Mouse (Mus musculus): ENCODE measurements at regions not wholly inside any gene's neighbourhood (a gene's known extent, or its start where the extent isn't known, plus 50 kb on each side); places are given as distances from the start of the nearest gene placed in this dataset.

DNA sequence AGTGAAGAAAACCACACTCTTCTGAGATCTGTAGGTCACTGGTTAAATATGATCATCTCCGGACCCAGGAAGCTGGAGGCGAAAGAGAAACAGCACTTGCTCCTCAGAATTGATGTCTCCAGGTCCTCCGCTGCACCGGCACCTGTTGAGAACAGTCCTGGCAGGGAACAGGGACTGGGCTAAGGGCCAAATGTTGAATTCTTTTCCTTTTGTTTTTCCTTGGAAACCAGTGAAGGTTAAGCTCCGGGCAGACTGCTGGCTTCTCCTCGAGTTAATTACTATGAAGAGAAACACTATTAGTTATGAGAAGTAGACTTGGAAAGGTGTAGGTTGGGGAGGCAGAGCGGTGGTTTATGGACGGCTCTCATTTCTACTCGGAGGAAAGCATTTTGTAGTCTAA is 242.7 kb downstream of the Rngtt start:
- no peak for DNase-seq (ENCODE audit: low spot score)

DNA sequence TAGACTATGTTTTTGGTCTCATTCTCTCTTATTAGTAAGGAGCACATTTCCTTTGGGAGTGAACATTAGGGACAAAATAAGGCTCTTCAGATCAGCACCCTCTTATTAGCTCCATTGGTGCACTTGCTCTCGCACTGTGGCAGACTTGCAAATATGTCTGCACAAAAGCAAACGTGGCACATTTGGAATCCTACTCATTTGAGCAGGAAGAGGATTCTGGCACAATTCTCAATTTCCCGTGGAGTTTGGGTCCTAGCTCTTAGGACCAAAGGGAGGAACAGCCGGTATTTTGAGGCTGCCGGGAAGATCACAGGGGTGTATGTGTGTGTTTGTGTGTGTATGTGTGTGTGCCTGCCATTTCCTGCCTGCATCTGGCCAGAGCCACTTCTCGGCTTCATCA is 244.5 kb downstream of the Rngtt start:
- no peak for DNase-seq (ENCODE audit: low spot score)

DNA sequence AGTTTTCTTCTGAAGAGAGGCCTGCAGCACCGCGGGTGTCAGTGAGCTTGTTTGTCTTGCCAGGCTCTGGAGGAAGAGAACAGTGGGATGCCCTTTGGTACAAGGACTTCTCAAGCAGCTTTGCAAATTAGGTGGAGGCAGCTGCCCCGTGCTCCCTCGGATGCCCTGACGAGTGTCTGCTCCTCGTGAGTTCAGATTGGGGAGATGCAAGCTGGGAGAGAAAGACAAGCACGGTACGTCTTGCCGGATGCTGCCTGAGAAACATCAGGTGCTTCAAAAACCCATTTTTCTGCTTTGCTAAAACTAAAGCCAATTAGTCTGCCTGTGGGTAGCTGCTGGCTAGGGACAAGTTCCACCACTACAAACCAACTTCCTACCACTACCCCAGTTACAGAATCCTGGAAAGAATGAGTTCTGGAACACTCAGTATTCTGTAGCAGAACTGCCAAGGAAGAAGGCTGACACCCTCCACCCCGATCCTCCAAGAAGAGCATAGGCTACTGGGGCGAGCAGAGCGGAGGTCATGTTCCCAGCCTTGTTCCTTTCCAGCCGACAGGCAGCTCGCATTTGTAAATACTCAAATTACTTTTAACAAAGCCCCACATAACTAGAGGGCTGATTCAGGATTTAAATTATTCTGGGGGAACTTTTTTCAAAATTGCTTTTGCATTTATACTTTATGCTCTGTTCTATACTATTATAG is 245.3 kb downstream of the Rngtt start:
- DNase-seq (ENCODE audit: low spot score): peak; percentile 75

DNA sequence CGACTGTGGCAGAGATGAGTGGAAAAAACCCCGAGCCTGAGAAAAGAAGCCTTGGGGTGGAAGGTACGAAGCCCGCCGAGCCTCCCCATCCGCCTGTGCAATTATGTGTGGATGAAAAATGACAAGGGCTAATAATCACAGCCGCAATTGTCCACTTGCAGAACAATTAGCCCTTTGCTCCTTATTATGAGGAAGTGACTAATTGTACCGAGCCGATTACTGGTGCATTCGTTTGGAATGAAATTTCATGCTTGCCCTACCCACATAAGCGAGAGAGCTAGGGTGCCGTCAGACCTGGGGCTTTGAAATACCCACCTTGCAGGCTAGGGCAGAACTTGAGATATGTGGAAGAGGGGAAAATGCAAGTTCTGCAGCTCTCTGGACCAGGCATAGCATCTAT is 245.9 kb downstream of the Rngtt start:
- no peak for DNase-seq (ENCODE audit: low spot score)

DNA sequence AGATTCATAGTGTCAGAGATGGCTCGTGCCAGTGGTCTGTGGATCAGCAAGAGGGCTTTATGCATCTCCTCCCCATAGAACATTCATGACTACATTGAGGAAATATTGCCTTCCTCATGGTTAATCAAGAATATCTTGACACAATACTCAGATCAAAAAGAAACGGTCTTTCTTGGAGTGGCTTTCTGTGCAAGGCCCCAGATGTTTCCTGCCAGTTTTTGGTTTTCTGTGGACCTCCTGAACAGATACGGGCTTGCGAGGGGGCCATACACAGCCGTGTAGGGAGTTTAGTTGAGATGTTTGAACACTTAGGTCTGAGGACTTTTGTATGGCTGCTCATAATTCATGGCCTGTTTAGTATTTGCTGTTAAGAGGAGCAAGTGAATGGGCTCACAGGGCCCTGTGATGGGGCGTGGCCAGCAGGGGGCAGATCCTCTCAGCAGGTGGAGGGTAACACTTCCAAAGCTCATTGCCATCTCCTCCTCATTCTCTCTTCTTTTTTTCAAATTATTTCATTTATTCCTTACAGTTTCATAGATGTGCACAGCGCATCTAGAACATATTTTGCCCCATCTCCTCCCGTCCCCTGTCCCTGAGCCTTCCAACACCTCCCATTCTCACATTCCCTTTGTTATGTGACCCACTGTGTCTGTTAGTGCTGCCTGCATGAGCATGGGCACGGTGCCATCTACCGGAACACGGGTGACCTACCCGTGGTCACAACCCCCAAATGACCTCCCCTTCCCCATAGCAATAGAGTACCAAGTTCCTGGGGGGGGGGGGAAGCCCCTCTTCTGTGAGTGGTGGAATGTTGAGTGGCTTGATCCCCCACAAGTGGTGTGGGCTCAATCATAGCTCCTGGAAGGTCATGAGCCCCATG is 246.8 kb downstream of the Rngtt start:
- no peak for DNase-seq (ENCODE audit: low spot score)

DNA sequence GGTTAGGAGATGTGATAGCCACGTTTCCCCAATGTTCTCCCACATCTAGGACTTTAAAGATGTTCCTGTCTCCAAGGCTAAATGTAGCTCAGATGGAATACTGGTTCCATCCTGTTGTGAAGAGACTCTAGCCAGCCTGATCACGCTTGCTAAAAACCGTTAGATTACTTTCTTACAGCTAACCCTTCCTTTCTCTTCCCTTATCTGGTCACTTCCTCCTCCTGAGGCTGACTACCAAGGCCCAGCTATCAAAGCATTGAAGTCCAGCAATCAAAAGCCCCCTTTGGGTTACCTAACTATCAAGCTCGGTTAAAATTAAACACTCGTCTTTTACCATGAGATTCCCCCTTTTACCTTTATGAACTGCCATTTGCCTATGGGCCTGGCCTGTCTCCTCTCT is 260.2 kb downstream of the Rngtt start:
- no peak for DNase-seq (ENCODE audit: low spot score)

DNA sequence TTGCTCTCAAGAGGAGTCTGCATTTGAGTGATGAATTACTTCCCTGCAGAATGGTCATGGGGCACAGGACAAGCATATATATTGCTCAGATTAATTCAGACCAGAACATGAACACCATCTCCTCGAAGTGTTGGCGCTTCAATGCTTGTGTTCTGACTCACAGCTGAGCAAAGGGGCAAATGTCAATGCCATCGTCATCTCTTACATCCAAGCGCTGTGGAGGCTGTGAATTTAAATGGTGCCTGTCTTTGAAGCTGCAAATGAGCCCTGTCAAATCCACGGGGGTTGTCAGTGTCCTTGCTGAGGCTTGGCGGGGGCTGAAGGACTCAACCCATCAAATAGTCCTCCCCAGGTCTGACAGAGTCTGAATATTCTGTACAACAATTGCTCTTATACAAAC is 261.2 kb downstream of the Rngtt start:
- no peak for DNase-seq (ENCODE audit: low spot score)

DNA sequence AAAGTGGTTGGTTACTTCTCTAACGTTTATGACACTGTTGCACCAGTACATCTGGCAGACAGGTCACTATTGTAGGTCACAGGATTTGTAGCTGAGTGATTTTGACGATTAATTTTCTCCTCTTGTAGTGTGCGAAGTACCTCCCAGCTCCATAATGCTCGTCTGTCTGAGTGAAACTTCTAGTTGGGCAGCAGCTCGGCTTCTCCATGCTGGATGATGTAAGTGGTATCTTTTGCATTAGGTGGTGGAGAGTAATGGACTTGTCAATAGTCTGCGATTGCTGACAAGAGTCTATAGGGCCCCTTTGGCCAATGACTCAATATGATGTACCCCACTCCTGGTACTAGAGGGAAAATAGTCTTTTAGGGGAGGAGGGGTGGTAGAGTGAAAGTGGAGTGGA is 267.5 kb downstream of the Rngtt start:
- DNase-seq (ENCODE audit: low spot score): no peak

DNA sequence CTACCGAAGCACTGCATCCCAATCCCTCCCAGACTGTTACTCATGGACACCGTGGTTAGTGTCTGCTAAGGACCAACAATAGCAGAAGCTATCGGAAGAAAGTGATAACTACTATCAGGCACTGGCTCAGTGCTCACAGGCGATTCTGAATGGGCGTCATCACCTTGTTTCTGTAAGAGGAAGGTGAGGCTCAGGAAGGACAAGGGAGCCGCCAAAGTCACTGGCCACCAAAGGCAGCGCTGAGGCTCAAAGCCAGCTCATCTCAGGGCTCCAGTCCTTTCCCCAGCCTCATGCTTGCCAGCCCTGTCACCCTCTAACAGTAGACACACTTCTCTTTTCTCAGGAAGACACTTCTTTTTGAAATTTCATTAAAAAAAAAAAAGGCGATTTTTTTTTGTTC is 270.4 kb downstream of the Rngtt start:
- DNase-seq (ENCODE audit: low spot score): no peak

DNA sequence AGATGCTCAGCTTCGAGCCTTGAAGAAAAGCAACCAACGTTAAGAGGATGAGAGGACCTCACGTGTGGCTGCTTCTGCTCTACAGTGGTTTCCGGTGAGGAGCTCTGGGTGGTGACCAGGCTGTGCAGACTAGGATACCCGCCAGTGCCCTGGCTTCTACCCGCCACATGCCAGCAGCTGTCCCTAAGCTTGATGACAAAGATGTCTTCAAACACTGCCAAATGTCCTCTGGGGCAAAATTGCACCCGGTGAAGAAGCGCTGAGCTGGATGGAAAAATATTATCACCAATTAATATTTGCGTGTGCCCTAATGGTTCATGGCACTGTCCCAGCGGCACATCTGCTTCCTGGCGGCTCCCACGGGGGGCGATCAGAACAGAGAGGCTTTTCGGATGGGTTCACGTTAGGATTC is 271.1 kb downstream of the Rngtt start:
- no peak for DNase-seq (ENCODE audit: low spot score)

DNA sequence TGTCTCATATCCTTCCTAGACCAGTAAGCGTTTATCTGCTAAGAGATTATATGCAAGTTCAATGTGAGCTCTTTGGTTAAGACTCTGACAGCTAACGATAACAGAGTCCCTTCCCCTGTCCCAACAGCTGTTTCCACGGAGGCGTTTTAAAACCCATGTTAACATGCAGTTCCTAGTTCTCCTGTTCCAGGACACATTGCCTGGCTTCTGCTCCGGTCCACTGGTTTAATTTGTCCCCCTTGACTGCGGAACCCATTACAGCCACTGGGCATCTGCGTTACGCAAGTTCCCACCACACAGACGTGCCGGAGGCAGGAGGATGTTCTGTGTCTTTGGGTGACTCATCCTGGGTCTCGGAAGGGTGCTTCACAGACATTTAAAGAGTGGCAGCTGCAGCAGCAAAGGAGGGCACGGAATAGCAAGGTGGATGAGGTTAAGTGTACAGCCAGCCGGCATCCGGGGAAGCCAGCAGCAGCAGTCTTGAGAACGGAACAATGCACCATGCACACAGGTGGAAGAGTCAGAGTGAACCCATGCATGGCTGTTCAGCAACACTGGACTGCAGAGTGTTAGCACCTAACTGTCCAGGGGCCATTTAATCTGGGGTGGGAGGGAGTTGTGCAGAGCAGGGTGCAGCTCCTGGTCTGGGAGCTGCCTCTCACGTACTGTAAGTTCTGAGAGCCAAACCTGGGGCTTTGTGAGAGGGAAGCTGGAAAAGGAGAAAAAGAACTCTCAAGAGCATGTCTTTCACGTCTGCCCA is 271.8 kb downstream of the Rngtt start:
- no peak for DNase-seq (ENCODE audit: low spot score)

DNA sequence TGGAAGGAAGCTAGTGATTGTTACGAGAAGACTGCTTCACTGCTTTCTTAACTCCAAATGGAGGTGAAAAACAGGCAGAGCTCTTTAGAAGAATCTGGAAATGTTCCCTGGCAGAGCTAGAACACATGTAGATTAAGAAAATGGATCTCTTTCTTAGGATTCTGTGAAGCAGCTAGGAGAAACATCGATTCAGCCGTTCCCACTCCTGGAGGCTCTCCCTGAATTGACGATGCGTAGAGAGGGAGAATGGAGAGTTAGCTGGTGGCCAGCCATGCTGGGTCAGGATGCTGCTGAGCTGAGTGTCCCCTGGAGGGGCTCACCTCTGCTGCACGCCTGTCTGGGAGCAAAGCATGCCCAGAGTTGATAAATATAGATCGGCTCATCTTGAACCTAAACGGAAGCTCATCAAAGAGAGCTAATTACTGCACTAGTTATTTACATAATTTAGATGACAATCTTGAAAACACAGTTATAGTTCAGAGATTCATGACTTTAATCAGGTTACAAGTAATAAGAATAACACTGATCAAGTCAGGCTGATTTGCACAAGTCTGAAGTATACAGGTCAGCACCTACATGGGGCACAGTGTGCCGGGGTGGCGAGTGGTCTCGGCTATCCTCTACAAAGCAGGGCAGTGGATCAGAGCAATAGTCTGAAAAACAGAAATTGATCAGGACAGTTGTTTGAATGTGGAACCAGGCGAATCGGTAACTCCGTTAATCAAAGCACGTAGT is 273.0 kb downstream of the Rngtt start:
- no peak for DNase-seq (ENCODE audit: low spot score)

DNA sequence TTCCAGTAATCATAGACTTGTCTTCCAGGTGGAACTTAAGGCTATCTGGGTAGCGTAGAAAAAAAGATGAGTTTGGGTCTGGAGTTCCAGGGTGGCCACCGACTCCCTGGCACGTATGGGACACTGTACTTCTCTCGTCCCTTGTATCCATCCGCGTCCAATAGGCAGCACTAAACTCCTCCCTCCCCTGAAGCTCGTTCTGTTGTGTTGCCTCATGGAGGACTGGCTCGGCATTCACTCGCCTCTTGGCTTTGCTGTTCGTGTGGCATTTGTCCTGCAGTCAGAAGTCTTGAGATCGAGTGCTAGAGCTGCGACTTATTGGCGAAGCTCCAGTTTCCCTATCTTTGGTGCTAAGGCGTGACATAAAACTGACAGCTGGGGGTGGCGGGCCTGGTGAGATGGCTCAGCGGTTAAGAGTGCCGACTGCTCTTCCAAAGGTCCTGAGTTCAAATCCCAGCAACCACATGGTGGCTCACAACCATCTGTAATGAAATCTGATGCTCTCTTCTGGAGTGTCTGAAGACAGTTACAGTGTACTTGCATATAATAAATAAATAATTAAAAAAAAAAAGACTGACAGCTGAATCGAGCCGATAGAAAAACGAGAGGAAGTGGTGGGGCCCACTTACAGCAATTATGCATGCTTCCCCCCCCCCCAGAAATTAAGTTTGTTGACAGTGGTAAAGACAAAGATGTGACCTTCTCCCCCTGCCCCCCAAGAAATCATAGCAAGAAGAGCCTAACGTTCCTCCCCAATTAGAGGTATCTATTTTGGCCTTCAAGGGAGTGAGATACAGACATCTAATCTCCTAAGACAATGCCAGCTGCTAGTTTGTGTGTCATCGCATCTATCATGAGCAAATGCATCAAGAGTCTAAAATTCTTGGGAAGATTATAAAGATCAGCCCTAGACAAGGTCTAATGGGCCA is 274.1 kb downstream of the Rngtt start:
- DNase-seq (ENCODE audit: low spot score): no peak

DNA sequence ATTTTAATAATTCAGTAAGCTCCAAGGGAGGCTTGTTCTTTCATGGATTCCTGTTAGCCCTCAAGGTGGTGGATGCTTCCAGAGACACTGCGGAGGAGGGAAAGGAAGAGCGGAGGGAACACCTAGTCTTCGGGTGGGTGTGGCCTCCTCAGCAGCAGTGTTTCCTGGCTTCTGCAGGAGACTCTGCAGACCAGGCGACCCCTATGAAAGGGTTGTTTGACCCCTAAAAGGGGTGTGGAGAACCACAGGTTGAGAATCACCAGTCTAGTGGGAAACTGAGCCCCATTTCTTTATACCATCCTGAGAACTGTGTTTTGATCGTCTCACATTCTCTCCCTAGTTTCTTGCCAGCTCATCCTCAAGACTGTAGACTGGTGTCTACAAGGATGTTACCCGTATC is 275.7 kb downstream of the Rngtt start:
- no peak for DNase-seq (ENCODE audit: low spot score)

DNA sequence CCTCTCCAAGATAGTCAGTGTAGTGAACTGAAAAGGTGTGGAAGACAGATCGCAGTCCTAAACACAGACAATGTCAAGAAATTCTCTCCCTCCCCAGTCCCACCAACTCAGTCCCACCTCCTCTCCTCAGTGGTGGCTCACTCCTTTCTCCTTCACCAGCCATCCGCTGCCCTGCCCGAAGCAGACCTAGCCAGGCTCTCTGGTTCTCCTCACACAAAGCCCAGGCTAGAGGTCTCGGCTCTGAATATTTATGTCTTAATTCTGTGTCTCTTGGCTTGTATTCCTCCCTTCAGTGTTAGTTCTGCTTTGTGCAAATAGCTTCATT is 276.1 kb downstream of the Rngtt start:
- no peak for DNase-seq (ENCODE audit: low spot score)

DNA sequence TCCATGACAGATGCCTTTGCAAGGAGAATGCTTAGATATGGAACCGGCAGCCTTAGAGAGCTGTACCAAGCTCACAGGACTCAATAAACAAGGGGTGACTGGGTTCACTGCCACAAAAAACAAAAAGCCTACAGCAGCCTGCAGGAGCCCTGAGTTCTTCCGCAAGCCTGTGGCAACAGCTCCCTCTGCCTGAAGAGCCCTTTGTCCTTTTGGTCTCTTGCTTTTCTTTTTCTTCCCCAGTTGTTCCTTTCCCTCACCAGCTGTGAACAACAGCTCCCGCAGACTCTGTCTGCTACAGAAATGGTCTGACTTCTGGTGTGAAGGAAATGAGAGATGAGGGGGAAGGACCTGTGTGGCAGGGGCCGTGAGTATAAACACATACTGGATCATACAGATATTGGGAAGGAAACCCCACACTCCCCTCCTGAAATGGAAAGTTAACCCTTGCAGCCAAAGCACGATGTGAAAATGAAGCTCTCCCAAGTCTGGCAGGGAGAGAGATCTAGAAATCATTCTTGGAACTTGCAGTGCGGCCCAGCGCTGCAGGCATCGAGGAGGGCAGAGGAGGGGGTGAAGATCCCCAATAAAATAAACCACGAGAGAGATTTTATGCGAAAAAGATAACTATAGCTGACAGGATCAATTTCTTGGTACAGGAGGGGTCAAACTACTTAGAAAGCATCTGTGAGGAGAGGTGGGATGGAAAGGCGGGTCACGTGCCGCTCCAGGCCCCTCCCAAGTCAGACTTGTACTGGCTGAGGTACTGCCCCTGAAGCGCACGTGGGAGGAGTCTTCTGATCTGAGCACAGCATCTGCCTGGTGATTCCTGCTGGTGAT is 276.7 kb downstream of the Rngtt start:
- DNase-seq (ENCODE audit: low spot score): peak; percentile 83

DNA sequence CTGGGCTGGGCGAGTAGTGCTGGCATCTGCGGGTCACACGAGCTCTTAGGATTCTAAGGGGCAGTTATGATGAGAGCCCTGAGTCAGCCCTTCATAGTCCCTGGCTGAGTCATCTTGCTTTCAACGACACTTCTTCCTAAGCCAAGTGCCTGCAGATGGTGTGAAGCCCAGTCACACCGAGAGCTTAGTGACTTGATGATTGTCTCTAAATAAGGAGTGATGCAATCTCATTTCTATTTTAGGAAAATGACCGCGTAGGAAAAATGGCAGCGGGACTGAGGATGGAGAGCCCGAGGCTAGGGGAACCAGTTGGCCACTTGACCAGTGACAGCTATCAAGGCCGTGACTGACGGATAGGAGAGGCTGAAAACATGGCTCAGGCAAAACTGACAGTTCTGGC is 277.6 kb downstream of the Rngtt start:
- peak; percentile 42 for DNase-seq (ENCODE audit: low spot score)

DNA sequence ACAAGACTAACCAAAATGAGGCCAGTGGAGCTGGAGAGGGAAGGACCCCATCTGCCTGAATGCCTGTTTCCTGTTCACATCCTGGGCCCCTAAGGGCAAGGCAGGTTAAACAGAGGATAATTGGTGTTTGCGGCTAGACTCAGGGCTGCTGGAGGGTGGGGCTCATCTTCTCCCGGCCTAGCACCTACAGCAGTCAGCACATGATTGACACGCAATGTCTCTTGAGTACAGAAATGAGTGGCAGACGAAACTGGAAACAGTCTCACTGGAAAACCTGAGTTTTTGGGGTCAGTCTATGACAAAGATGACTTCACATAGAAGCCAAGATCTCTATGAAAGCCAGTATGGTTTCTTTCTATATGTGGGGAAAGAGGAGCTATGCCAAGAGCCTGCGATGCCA is 278.0 kb downstream of the Rngtt start:
- DNase-seq (ENCODE audit: low spot score): no peak

DNA sequence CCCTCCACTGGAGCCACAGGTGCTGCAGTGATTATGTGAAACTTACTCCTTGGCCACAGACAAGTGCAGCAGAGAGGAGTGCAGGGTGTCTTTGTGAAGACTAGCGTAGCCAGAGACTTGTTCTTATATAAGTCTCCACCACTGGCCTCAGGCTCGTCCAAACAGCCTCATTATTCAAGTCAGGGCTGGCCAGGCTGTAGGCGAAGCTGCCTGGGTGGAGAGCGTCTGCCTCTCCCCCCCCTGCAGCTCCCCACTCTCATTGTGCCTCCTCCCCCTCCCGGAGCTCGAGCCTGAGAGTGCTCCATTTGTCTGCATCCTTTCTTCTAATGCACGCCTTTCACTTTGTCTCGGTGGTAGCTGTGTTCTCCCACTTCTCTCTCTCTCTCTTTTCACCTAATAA is 279.1 kb downstream of the Rngtt start:
- DNase-seq (ENCODE audit: low spot score): no peak

DNA sequence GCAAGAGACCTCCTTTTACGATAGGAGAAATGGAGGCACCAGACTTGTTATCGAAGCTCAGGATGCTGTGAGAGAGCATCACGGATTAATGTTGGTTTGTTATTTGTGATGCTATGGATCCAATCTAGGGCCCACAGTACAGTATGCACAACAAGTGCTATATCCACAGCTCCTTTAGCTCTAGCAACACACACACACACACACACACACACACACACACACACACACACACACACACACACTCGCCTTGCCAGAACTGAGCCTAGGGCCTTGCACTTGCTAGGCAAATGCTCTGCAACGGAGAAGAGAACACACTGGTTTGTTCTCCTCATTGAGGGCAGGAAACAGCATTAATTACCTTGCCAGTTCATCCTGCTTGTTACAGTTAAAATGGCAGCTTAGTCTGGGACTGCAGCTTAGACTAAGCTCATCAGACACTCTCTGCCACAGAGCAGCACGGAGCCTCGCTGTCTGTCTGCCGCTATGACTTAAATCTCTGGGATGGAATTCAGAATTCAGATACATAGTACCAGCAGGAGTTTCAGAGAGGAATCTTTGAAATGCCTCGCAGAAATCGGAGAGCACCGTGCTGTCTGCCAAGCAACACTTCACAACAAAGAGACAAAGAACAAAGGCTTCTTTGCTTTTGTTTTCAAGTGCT is 285.0 kb downstream of the Rngtt start:
- no peak for DNase-seq (ENCODE audit: low spot score)
